Mouse (Mus musculus) E14TG2a.4 (cell line): ENCODE measurements around the gene Ccl26.
A peak's percentile ranks its signal among the peaks of the same experiment; 100 is the strongest.

Source experiments
- H3K27me3 ChIP-seq: 2 replicates; pipeline ENCODE4 v1.6.1; 2014; ENCODE audit warnings: low read length, control low read depth; ENCODE audit not compliant: insufficient read depth
- H3K36me3 ChIP-seq: 2 replicates; pipeline ENCODE4 v1.6.1; 2014; ENCODE audit warnings: low read length, control low read depth; ENCODE audit not compliant: insufficient read depth
- H3K4me1 ChIP-seq: replicated peaks from 2 replicates; pipeline ENCODE4 v1.6.1; 2014; ENCODE audit warnings: low read depth, low read length, control low read depth
- H3K4me3 ChIP-seq: replicated peaks from 2 replicates; pipeline ENCODE4 v1.5.1; 2014; ENCODE audit warnings: mild to moderate bottlenecking, low read length
- H3K9me3 ChIP-seq: 2 replicates; pipeline ENCODE4 v1.6.1; 2014; ENCODE audit warnings: low read length, control low read depth
- CTCF ChIP-seq: conservative IDR thresholded peaks from 2 replicates; pipeline ENCODE4 v1.5.1; 2014; ENCODE audit warnings: low read length
- NANOG ChIP-seq: IDR thresholded peaks from 2 replicates; pipeline ENCODE4 v1.6.1; 2014; ENCODE audit warnings: borderline replicate concordance, low read length, mixed read lengths
- POU5F1 ChIP-seq: IDR thresholded peaks from 2 replicates; pipeline ENCODE4 v1.6.1; 2014; ENCODE audit warnings: low read length, borderline replicate concordance

Gene Ccl26

DNA sequence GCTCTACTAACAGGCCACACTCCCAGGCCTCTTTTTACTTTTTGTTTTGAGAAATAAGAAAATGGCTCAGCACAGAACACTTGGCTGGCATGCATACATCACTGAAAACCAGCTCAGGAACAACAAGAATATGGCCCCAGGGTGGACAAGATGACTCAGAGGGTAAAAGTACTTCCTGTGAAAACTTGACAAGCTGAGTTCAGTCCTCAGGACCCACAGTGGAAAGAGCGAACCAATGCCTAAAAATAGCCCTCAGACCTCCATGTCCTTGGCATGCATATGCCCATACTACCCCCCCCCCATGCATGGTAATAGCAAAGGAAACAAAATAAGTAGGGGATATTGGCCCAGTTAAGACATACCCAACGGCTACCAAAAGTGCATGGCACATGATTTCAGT, 33.4 kb downstream of the Ccl26 start:
- TF ChIP-seq CTCF (no peak), NANOG (no peak), POU5F1 (no peak)
- Histone ChIP-seq H3K36me3 (no peaks in the 10 kb centered on the region), H3K4me1 (peaks cover 27% of the 10 kb centered on the region), H3K4me3 (no peak overlapping the region), H3K9me3 (no peaks in the 10 kb centered on the region), H3K27me3 (0 out of 2 replicates have a peak, but pooled peaks cover 2% of the 10 kb centered on the region)

- no peaks in the 10 kb centered on the region for H3K36me3 ChIP-seq
- no peaks in the 10 kb centered on the region for H3K9me3 ChIP-seq
- no peak overlapping the region for H3K4me3 ChIP-seq
- H3K27me3 ChIP-seq: 0 out of 2 replicates have a peak, but pooled peaks cover 2% of the 10 kb centered on the region
- H3K4me1 ChIP-seq: peaks cover 27% of the 10 kb centered on the region
- TF ChIP-seq CTCF (peak; percentile 31), NANOG (no peak)
Measured at GRCm38 (mm10) chr5:135529310-135529709, 34.1 kb downstream of the Ccl26 start.

- Histone ChIP-seq H3K4me1 (peaks cover 15% of the 10 kb centered on the region), H3K9me3 (no peaks in the 10 kb centered on the region; the same call in 1 of the 2 replicates), H3K4me3 (no peak overlapping the region), H3K27me3 (0 out of 2 replicates have a peak, but pooled peaks cover 2% of the 10 kb centered on the region), H3K36me3 (no peaks in the 10 kb centered on the region)
- TF ChIP-seq POU5F1 (no peak), NANOG (no peak), CTCF (no peak)
Measured at GRCm38 (mm10) chr5:135527986-135528385, 35.4 kb downstream of the Ccl26 start.

DNA sequence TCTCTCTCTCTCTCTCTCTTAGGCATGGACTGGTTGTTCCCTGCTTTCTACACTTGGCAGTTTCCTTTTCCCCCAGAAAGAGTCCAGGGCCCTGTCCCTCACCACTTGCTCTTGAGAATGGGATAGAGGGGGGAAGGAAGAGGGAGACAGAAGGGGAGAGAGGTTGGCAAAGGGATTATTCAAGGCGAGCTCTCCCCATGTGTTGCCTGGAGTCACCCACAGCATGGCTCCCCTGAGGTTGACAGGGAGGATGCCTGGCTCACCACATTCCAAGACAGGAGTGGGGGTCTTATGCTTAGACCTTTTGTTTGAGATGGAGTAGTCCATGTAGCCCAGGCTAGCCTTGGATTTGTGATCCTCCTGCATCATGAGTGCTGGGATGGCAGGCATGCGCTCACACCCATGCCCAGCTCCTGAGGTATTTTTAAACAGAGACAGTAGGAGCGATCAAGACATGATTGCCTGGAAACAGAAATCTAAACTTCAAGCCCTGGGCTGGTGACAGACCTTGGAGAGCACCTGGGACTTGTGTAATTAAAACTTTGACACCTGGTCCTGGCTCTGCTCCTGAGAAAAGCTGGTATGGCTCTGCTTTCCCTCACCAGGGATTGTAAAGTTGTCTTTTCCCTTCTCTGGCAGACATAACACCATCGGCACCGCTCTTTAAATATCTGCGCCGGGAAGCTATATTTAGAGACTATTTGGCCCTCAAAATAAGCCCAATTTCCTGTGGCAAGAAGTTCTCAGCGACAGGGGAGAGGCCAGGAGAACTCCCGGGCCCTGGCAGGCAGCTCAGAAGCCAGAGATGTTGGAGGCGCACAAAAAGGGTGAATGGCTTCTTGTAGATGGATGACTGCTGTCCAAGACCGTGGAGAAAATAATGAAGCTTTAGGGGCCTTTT, 38.5 kb downstream of the Ccl26 start:
- Histone ChIP-seq H3K27me3 (0 out of 2 replicates have a peak, but pooled peaks cover 2% of the 10 kb centered on the region), H3K9me3 (no peaks in the 10 kb centered on the region; the same call in 1 of the 2 replicates), H3K4me1 (no peaks in the 10 kb centered on the region), H3K36me3 (no peaks in the 10 kb centered on the region), H3K4me3 (no peak overlapping the region)
- no peak for TF ChIP-seq CTCF
- TF ChIP-seq NANOG: no peak
- no peak for TF ChIP-seq POU5F1

DNA sequence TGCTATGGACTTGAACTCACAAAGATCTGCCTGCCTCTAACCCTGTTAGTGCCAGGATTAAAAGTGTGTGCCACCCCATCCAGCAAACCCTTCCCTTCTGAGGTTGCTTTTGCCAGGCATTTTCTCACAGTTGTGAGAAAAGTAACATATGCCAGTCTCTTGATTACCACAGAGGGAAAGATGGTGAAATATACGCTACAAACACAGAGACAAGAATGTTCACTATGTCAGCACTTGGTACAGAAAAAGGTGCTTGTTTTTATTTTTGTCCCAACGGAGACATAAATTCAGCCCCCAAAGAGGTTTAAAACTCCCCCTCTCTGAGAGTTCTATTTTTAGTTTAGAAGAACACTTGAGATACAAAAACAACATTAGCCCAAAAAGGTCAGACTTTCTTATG, 39.3 kb downstream of the Ccl26 start:
- Histone ChIP-seq H3K27me3 (0 out of 2 replicates have a peak, but pooled peaks cover 2% of the 10 kb centered on the region), H3K4me3 (no peak overlapping the region), H3K4me1 (no peaks in the 10 kb centered on the region), H3K9me3 (no peaks in the 10 kb centered on the region; the same call in 1 of the 2 replicates), H3K36me3 (no peaks in the 10 kb centered on the region)
- TF ChIP-seq NANOG (no peak), CTCF (no peak), POU5F1 (no peak)

- no peak for TF ChIP-seq CTCF
- TF ChIP-seq NANOG: no peak
- TF ChIP-seq POU5F1: no peak
- Histone ChIP-seq H3K4me3 (no peak overlapping the region), H3K9me3 (no peaks in the 10 kb centered on the region; the same call in 1 of the 2 replicates), H3K36me3 (no peaks in the 10 kb centered on the region), H3K27me3 (0 out of 2 replicates have a peak, but pooled peaks cover 2% of the 10 kb centered on the region), H3K4me1 (no peaks in the 10 kb centered on the region)
Measured at GRCm38 (mm10) chr5:135522111-135522722, 41.2 kb downstream of the Ccl26 start.

- TF ChIP-seq POU5F1 (no peak), NANOG (no peak), CTCF (no peak)
- Histone ChIP-seq H3K36me3 (no peaks in the 10 kb centered on the region), H3K27me3 (peaks cover 19% of the 10 kb centered on the region; the same call in 1 of the 2 replicates), H3K9me3 (peaks cover 7% of the 10 kb centered on the region), H3K4me3 (no peak overlapping the region), H3K4me1 (no peaks in the 10 kb centered on the region)
Measured at GRCm38 (mm10) chr5:135517348-135517883, 46.0 kb downstream of the Ccl26 start.

DNA sequence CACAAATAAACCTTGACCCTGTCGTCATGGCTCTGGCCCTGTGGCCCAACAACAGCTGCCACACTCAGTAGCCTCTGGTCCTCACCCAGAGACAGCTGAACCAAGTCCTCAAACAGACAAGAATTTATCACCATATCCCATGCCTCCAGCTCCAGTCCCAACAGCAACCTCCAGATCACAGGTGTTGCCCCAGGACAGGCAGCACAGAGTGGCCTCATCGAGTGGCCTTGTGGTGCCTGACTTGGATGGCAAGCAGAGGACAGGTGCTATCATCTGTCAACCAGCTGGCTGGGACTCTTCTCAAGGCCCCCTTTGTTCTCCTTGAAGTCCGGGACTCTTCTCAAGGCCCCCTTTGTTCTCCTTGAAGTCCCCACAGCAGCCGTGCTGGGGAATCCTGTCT, 50.2 kb downstream of the Ccl26 start:
- TF ChIP-seq CTCF (no peak), POU5F1 (no peak), NANOG (no peak)
- Histone ChIP-seq H3K4me1 (no peaks in the 10 kb centered on the region), H3K4me3 (no peak overlapping the region), H3K27me3 (peaks cover 19% of the 10 kb centered on the region), H3K36me3 (no peaks in the 10 kb centered on the region), H3K9me3 (peaks cover 7% of the 10 kb centered on the region)
